Mouse (Mus musculus) embryonic facial prominence, embryonic 10.5 days (tissue): Measurements from ENCODE around the gene Cavin3. TPM values are rescaled to one million over a fixed set of nuclear protein-coding genes. Genes with fewer than 3 reads are reported as not detected.

Experiments
- DNase-seq: peaks from one replicate; pipeline ENCODE4 v3.0.0-alpha.2; 2017; ENCODE audit warnings: low spot score
- H3K27ac ChIP-seq: fragments of 300-500 bp; sonication (generic); replicated peaks from 2 replicates; pipeline ENCODE4 v1.5.1; 2016; ENCODE audit warnings: mild to moderate bottlenecking
- H3K27me3 ChIP-seq: fragments of 300-500 bp; sonication (generic); replicated peaks from 2 replicates; pipeline ENCODE4 v1.6.1; 2016; ENCODE audit warnings: low read depth, mild to moderate bottlenecking; ENCODE audit not compliant: poor library complexity, severe bottlenecking
- H3K36me3 ChIP-seq: fragments of 300-500 bp; sonication (generic); replicated peaks from 2 replicates; pipeline ENCODE4 v1.6.1; 2016; ENCODE audit warnings: mild to moderate bottlenecking, moderate library complexity
- H3K4me1 ChIP-seq: fragments of 300-500 bp; sonication (generic); 2 replicates; pipeline ENCODE4 v1.6.1; 2016
- H3K4me3 ChIP-seq: fragments of 300-500 bp; sonication (generic); 2 replicates; pipeline ENCODE4 v1.5.1; 2016; ENCODE audit warnings: mild to moderate bottlenecking, moderate library complexity
- H3K9me3 ChIP-seq: fragments of 300-500 bp; sonication (generic); 2 replicates; pipeline ENCODE4 v1.6.1; 2016; ENCODE audit warnings: mild to moderate bottlenecking
- WGBS: fragments of 180-500 bp; shearing (Covaris S2); methylation state at CpG from one replicate; pipeline ENCODE4 v1.1.7; 2016; 5-methylcytosine and 5-hydroxymethylcytosine counted together
- polyA plus RNA-seq: library from polyadenylated mRNA; unstranded; fragments of >200 nt; fragmentation: Nextera tagmentation; extraction: Ambion mirVana; gene quantifications from 2 replicates; pipeline ENCODE4 v1.2.1, GENCODE M21; 2016

Gene Cavin3
- polyA plus RNA-seq, 1 experiment from 2014 or later, result 17.7 TPM

GRCm38 (mm10) chr7:105433859-105434258 lies 48.2 kb downstream of the Cavin3 start:
- Histone ChIP-seq H3K27me3 (0 out of 2 replicates have a peak, but pooled peaks cover under 1% of the 10 kb centered on the region), H3K27ac (no peak overlapping the region), H3K4me3 (no peak overlapping the region), H3K9me3 (no peaks in the 10 kb centered on the region), H3K4me1 (0 out of 2 replicates have a peak, but pooled peaks cover 4% of the 10 kb centered on the region), H3K36me3 (no peaks in the 10 kb centered on the region)
- 84% methylated on average over 17 of the region's 17 CpGs for WGBS
- no peak for DNase-seq

- DNase-seq, result no peak
- Histone ChIP-seq H3K9me3 (no peaks in the 10 kb centered on the region), H3K27ac (no peak overlapping the region), H3K27me3 (peaks cover 19% of the 10 kb centered on the region), H3K36me3 (no peaks in the 10 kb centered on the region), H3K4me1 (no peaks in the 10 kb centered on the region), H3K4me3 (no peak overlapping the region)
- 66% methylated on average over 1 of the region's 1 CpGs for WGBS
These were observed 50.0 kb downstream of the Cavin3 start for GRCm38 (mm10) chr7:105432058-105432457.

Other genes with a start within 250 kb of the Cavin3 start
- gene Olfr688, start 194.2 kb downstream of the Cavin3 start, polyA plus RNA-seq, result not detected in 2 replicates
- gene Olfr689, start 171.1 kb downstream of the Cavin3 start, polyA plus RNA-seq, result not detected in 2 replicates
- not detected in 2 replicates for gene Olfr690, start 148.2 kb downstream of the Cavin3 start, polyA plus RNA-seq
- gene Olfr691, start 140.0 kb downstream of the Cavin3 start, polyA plus RNA-seq, result not detected in 2 replicates
- not detected in 2 replicates for gene Olfr692, start 114.1 kb downstream of the Cavin3 start, polyA plus RNA-seq
- gene Gm5901, start 107.3 kb downstream of the Cavin3 start, polyA plus RNA-seq, result not detected in 2 replicates
- 44.0 and 44.8 TPM in 2 replicates for gene Fam160a2, start 82.2 kb downstream of the Cavin3 start, polyA plus RNA-seq
- 0.12 TPM in 1 of 2 replicates, not detected in the other for gene Cnga4, start 77.7 kb downstream of the Cavin3 start, polyA plus RNA-seq
- gene Cckbr, start 56.6 kb downstream of the Cavin3 start, polyA plus RNA-seq, result 0.47 and 0.87 TPM in 2 replicates
- gene Smpd1, start 72.1 kb upstream of the Cavin3 start, polyA plus RNA-seq, result 30.3 and 33.1 TPM in 2 replicates
- gene Apbb1, start 99.4 kb upstream of the Cavin3 start, polyA plus RNA-seq, result 94.9 and 104 TPM in 2 replicates
- 0.22 TPM in 1 of 2 replicates, not detected in the other for gene Hpx, start 117.8 kb upstream of the Cavin3 start, polyA plus RNA-seq
- 28.8 and 34.9 TPM in 2 replicates for gene Trim3, start 151.3 kb upstream of the Cavin3 start, polyA plus RNA-seq
- gene Timm10b, start 157.8 kb upstream of the Cavin3 start, polyA plus RNA-seq, result 158 and 163 TPM in 2 replicates
- 61.2 and 64.1 TPM in 2 replicates for gene Arfip2, start 158.1 kb upstream of the Cavin3 start, polyA plus RNA-seq
- gene Gm45799, start 158.3 kb upstream of the Cavin3 start, polyA plus RNA-seq, result 13.5 and 22.0 TPM in 2 replicates
- gene Dnhd1, start 168.5 kb upstream of the Cavin3 start, polyA plus RNA-seq, result 0.27 and 0.44 TPM in 2 replicates